Mouse (Mus musculus): ENCODE results near the gene Pilrb2. TPM values are rescaled to one million over a fixed set of nuclear protein-coding genes. Genes with fewer than 3 reads are reported as not detected.
"Not testable (repeated sequence)": the region's sequence is repeated elsewhere in the genome, so short reads cannot be mapped to it uniquely, and the experiment has no call there.

The Pilrb2 gene
- polyA plus RNA-seq, 1 experiment from 2014 or later: 14.4 TPM

- H3K4me3 ChIP-seq (ENCODE audit: inconsistent target): not testable (repeated sequence)
- WGBS (ENCODE audit: missing documents): 75% methylated on average over 1 of the region's 2 CpGs
Measured at GRCm38 (mm10) chr5:137857960-137858710, 13.5 kb downstream of the Pilrb2 start, which contains the start of gene Pilrb1. TSS of gene Pilrb1 (minus strand) at chr5:137858106.

GRCm38 (mm10) chr5:137856870-137857269 is 14.7 kb downstream of the Pilrb2 start:
- not testable (repeated sequence) for H3K4me3 ChIP-seq (ENCODE audit: inconsistent target); H3K36me3 ChIP-seq (ENCODE audit: inconsistent target); H3K27ac ChIP-seq; H3K79me2 ChIP-seq (ENCODE audit: inconsistent target)
- 23% methylated on average over 5 of the region's 5 CpGs for WGBS (ENCODE audit: missing documents)

More at GRCm38 (mm10) chr5:137857960-137858710, 13.5 kb downstream of the Pilrb2 start, which contains the start of gene Pilrb1:
- H3K79me2 ChIP-seq (ENCODE audit: inconsistent target); H3K36me3 ChIP-seq (ENCODE audit: inconsistent target): not testable (repeated sequence)
- peak within 1 kb of the TSS; percentile 59 for H3K27ac ChIP-seq

GRCm38 (mm10) chr5:137854907-137855306 is 16.7 kb downstream of the Pilrb2 start:
- not testable (repeated sequence) for H3K79me2 ChIP-seq (ENCODE audit: inconsistent target); H3K36me3 ChIP-seq (ENCODE audit: inconsistent target); H3K27ac ChIP-seq; H3K4me3 ChIP-seq (ENCODE audit: inconsistent target)
- 100% methylated on average over 2 of the region's 3 CpGs for WGBS (ENCODE audit: missing documents)

- H3K27ac ChIP-seq: 0 out of 2 replicates have a peak overlapping the region, but pooled peaks have one; percentile 5
- WGBS (ENCODE audit: missing documents): no CpG with 5 or more reads among the region's 1 CpGs
- H3K4me3 ChIP-seq (ENCODE audit: inconsistent target); H3K79me2 ChIP-seq (ENCODE audit: inconsistent target); H3K36me3 ChIP-seq (ENCODE audit: inconsistent target): not testable (repeated sequence)
Measured at GRCm38 (mm10) chr5:137850313-137850712, 21.3 kb downstream of the Pilrb2 start.

- not testable (repeated sequence) for H3K36me3 ChIP-seq (ENCODE audit: inconsistent target); H3K4me3 ChIP-seq (ENCODE audit: inconsistent target)
- H3K79me2 ChIP-seq (ENCODE audit: inconsistent target): peaks cover 14% of the 10 kb centered on the region; the same call in 1 of the 2 replicates
- H3K27ac ChIP-seq: peak overlapping the region; percentile 53
Measured at GRCm38 (mm10) chr5:137837110-137837509, 34.5 kb downstream of the Pilrb2 start.

GRCm38 (mm10) chr5:137836611-137837010 is 35.0 kb downstream of the Pilrb2 start:
- Histone ChIP-seq H3K27ac (peak overlapping the region; percentile 53), H3K36me3 (ENCODE audit: inconsistent target) (no peaks in the 10 kb centered on the region), H3K4me3 (ENCODE audit: inconsistent target) (no peak overlapping the region), H3K79me2 (ENCODE audit: inconsistent target) (peaks cover 14% of the 10 kb centered on the region; the same call in 1 of the 2 replicates)

GRCm38 (mm10) chr5:137835966-137836520 is 35.6 kb downstream of the Pilrb2 start, which contains the start of gene Pilra:
TSS of gene Pilra (minus strand) at chr5:137836281.
- peaks cover 14% of the 10 kb centered on the region; the same call in 1 of the 2 replicates for H3K79me2 ChIP-seq (ENCODE audit: inconsistent target)
- peak within 1 kb of the TSS; percentile 3; the same call in 1 of the 2 replicates for H3K4me3 ChIP-seq (ENCODE audit: inconsistent target)
- H3K36me3 ChIP-seq (ENCODE audit: inconsistent target): not testable (repeated sequence)
- peak within 1 kb of the TSS; percentile 53 for H3K27ac ChIP-seq
- WGBS (ENCODE audit: missing documents): 100% methylated on average over 1 of the region's 2 CpGs

GRCm38 (mm10) chr5:137833500-137833899 is 38.1 kb downstream of the Pilrb2 start:
- H3K27ac ChIP-seq: no peak overlapping the region
- no peak overlapping the region for H3K4me3 ChIP-seq (ENCODE audit: inconsistent target)
- H3K79me2 ChIP-seq (ENCODE audit: inconsistent target): peaks cover 14% of the 10 kb centered on the region; the same call in 1 of the 2 replicates
- no peaks in the 10 kb centered on the region for H3K36me3 ChIP-seq (ENCODE audit: inconsistent target)
- 86% methylated on average over 4 of the region's 4 CpGs for WGBS (ENCODE audit: missing documents)

- Histone ChIP-seq H3K27ac (peak overlapping the region; percentile 88), H3K4me3 (ENCODE audit: inconsistent target) (no peak overlapping the region), H3K36me3 (ENCODE audit: inconsistent target) (no peaks in the 10 kb centered on the region)
Measured at GRCm38 (mm10) chr5:137831506-137831905, 40.1 kb downstream of the Pilrb2 start.

GRCm38 (mm10) chr5:137831106-137831505 is 40.5 kb downstream of the Pilrb2 start:
- WGBS (ENCODE audit: missing documents): 21% methylated on average over 4 of the region's 4 CpGs
- Histone ChIP-seq H3K36me3 (ENCODE audit: inconsistent target) (no peaks in the 10 kb centered on the region), H3K27ac (peak overlapping the region; percentile 88), H3K4me3 (ENCODE audit: inconsistent target) (no peak overlapping the region), H3K79me2 (ENCODE audit: inconsistent target) (peaks cover 14% of the 10 kb centered on the region; the same call in 1 of the 2 replicates)

More at GRCm38 (mm10) chr5:137831506-137831905, 40.1 kb downstream of the Pilrb2 start:
- peaks cover 14% of the 10 kb centered on the region; the same call in 1 of the 2 replicates for H3K79me2 ChIP-seq (ENCODE audit: inconsistent target)
- WGBS (ENCODE audit: missing documents): 17% methylated on average over 6 of the region's 6 CpGs

- H3K36me3 ChIP-seq (ENCODE audit: inconsistent target): no peaks in the 10 kb centered on the region
- peaks cover 13% of the 10 kb centered on the region; the same call in 1 of the 2 replicates for H3K79me2 ChIP-seq (ENCODE audit: inconsistent target)
- H3K4me3 ChIP-seq (ENCODE audit: inconsistent target): no peak overlapping the region
- H3K27ac ChIP-seq: peak overlapping the region; percentile 88
- 28% methylated on average over 7 of the region's 7 CpGs for WGBS (ENCODE audit: missing documents)
Measured at GRCm38 (mm10) chr5:137830238-137830637, 41.4 kb downstream of the Pilrb2 start.

- Histone ChIP-seq H3K27ac (peak overlapping the region; percentile 88), H3K79me2 (ENCODE audit: inconsistent target) (no peaks in the 10 kb centered on the region; the same call in 1 of the 2 replicates), H3K4me3 (ENCODE audit: inconsistent target) (no peak overlapping the region), H3K36me3 (ENCODE audit: inconsistent target) (no peaks in the 10 kb centered on the region)
- 12% methylated on average over 6 of the region's 6 CpGs for WGBS (ENCODE audit: missing documents)
Measured at GRCm38 (mm10) chr5:137828694-137829093, 42.9 kb downstream of the Pilrb2 start.

- Histone ChIP-seq H3K79me2 (ENCODE audit: inconsistent target) (no peaks in the 10 kb centered on the region), H3K36me3 (ENCODE audit: inconsistent target) (no peaks in the 10 kb centered on the region), H3K27ac (no peak overlapping the region), H3K4me3 (ENCODE audit: inconsistent target) (no peak overlapping the region)
- 62% methylated on average over 7 of the region's 7 CpGs for WGBS (ENCODE audit: missing documents)
Measured at GRCm38 (mm10) chr5:137826421-137826820, 45.2 kb downstream of the Pilrb2 start.

GRCm38 (mm10) chr5:137825971-137826370 is 45.6 kb downstream of the Pilrb2 start:
- no peaks in the 10 kb centered on the region for H3K79me2 ChIP-seq (ENCODE audit: inconsistent target)
- H3K27ac ChIP-seq: no peak overlapping the region
- WGBS (ENCODE audit: missing documents): 100% methylated on average over 2 of the region's 2 CpGs
- no peaks in the 10 kb centered on the region for H3K36me3 ChIP-seq (ENCODE audit: inconsistent target)
- H3K4me3 ChIP-seq (ENCODE audit: inconsistent target): no peak overlapping the region

- no peaks in the 10 kb centered on the region for H3K79me2 ChIP-seq (ENCODE audit: inconsistent target)
- peak overlapping the region; percentile 63 for H3K27ac ChIP-seq
- 10% methylated on average over 3 of the region's 3 CpGs for WGBS (ENCODE audit: missing documents)
- H3K4me3 ChIP-seq (ENCODE audit: inconsistent target): no peak overlapping the region
- no peaks in the 10 kb centered on the region for H3K36me3 ChIP-seq (ENCODE audit: inconsistent target)
Measured at GRCm38 (mm10) chr5:137825030-137825429, 46.6 kb downstream of the Pilrb2 start.
